Mouse (Mus musculus) myocyte (in vitro differentiated cells): ENCODE data around the gene Tmem269.

Source experiments
- CEBPB ChIP-seq: IDR thresholded peaks from 2 replicates; pipeline ENCODE4 v1.6.1; 2011; ENCODE audit warnings: mild to moderate bottlenecking, moderate library complexity; ENCODE audit not compliant: poor library complexity, insufficient read depth, severe bottlenecking
- MAX ChIP-seq: IDR thresholded peaks from one replicate; pipeline ENCODE4 v1.6.1; 2011; ENCODE audit warnings: low read depth, mild to moderate bottlenecking, control low read depth
- MYOD1 ChIP-seq, 3 experiments: IDR thresholded peaks; one replicate each; pipeline ENCODE4 v1.6.1; 2011; ENCODE audit warnings: control low read depth in 2 of 3, low read depth in 2 of 3, mild to moderate bottlenecking in 2 of 3, moderate library complexity in 1 of 3; ENCODE audit not compliant: insufficient read length in 2 of 3, control insufficient read depth in 1 of 3
- MYOG ChIP-seq, 3 experiments: IDR thresholded peaks; one replicate each; pipeline ENCODE4 v1.6.1; 2011; ENCODE audit warnings: control low read depth in 2 of 3, low read depth in 2 of 3, mild to moderate bottlenecking in 2 of 3; ENCODE audit not compliant: insufficient read length in 2 of 3, control insufficient read depth in 1 of 3, insufficient read depth in 1 of 3
- POLR2A ChIP-seq: IDR thresholded peaks from one replicate; pipeline ENCODE4 v1.6.1; 2011; ENCODE audit warnings: low read depth, mild to moderate bottlenecking, control low read depth, moderate library complexity; ENCODE audit not compliant: insufficient read length
- POLR2AphosphoS2 ChIP-seq: IDR thresholded peaks from one replicate; pipeline ENCODE4 v1.6.1; 2011; ENCODE audit warnings: low read depth, control low read depth; ENCODE audit not compliant: insufficient read length
- TCF12 ChIP-seq: IDR thresholded peaks from one replicate; pipeline ENCODE4 v1.6.1; 2011; ENCODE audit warnings: mild to moderate bottlenecking, control low read depth; ENCODE audit not compliant: poor library complexity, insufficient read depth, severe bottlenecking
- USF1 ChIP-seq: IDR thresholded peaks from one replicate; pipeline ENCODE4 v1.6.1; 2011; ENCODE audit warnings: low read depth, mild to moderate bottlenecking, control low read depth, moderate library complexity

GRCm38 (mm10) chr4:119233256-119233901 is 15.4 kb upstream of the Tmem269 start:
- TF ChIP-seq MYOG (IDR thresholded peaks at IDR 0.05; ENCODE audit: control insufficient read depth in 1 of 3, insufficient read depth in 1 of 3, insufficient read length in 2 of 3, low read depth in 2 of 3) (no peak), MAX (no peak), POLR2A (peak; percentile 56), TCF12 (no peak), MYOD1 (IDR thresholded peaks at IDR 0.05; ENCODE audit: control insufficient read depth in 1 of 3, insufficient read length in 2 of 3, low read depth in 2 of 3) (no peak), CEBPB (no peak), POLR2AphosphoS2 (peak; percentile 20), USF1 (no peak)
